Mouse (Mus musculus) Patski (cell line): ENCODE data around the gene Tipin. TPM values are rescaled to one million over a fixed set of nuclear protein-coding genes. Genes with fewer than 3 reads are reported as not detected.

ENCODE experiments used
- ATAC-seq: fragments of 100-300 bp; one replicate; pipeline ENCODE4 v1.8.0; 2021
- CTCF ChIA-PET: fragments of 350-600 bp; sonication (Branson Sonifier 250); formaldehyde crosslinking; loops from one replicate; lab custom pipeline; 2022; ENCODE audit warnings: inconsistent platforms; lab: Charles Lee
- POLR2A ChIA-PET: fragments of 350-600 bp; sonication (Branson Sonifier 250); formaldehyde crosslinking; loops from one replicate; lab custom pipeline; 2022; ENCODE audit warnings: antibody characterized with exemption, inconsistent platforms; lab: Charles Lee
- DNase-seq: peaks from one replicate; pipeline ENCODE4 v3.0.0-alpha.2; 2011; ENCODE audit warnings: low read depth, low spot score
- H3K27me3 ChIP-seq: fragments of 371-371 bp; one replicate; pipeline ENCODE4 v1.5.1; 2021
- CTCF ChIP-seq: fragments of 100-300 bp; IDR thresholded peaks from one replicate; pipeline ENCODE4 v1.5.1; 2021
- in situ Hi-C: fragments of 300-500 bp; cut with MboI; formaldehyde crosslinking; loops from 3 replicates; pipeline ENCODE4 v1.11.1; 2018; ENCODE audit warnings: low pct_unique_long_range_greater_than_20kb, mixed read lengths
- polyA plus RNA-seq: library from polyadenylated mRNA; unstranded; gene quantifications from one replicate; pipeline ENCODE4 v1.2.3, GENCODE M21; 2021

Tipin gene
- polyA plus RNA-seq, 1 experiment from 2014 or later: 50.2 TPM

DNA sequence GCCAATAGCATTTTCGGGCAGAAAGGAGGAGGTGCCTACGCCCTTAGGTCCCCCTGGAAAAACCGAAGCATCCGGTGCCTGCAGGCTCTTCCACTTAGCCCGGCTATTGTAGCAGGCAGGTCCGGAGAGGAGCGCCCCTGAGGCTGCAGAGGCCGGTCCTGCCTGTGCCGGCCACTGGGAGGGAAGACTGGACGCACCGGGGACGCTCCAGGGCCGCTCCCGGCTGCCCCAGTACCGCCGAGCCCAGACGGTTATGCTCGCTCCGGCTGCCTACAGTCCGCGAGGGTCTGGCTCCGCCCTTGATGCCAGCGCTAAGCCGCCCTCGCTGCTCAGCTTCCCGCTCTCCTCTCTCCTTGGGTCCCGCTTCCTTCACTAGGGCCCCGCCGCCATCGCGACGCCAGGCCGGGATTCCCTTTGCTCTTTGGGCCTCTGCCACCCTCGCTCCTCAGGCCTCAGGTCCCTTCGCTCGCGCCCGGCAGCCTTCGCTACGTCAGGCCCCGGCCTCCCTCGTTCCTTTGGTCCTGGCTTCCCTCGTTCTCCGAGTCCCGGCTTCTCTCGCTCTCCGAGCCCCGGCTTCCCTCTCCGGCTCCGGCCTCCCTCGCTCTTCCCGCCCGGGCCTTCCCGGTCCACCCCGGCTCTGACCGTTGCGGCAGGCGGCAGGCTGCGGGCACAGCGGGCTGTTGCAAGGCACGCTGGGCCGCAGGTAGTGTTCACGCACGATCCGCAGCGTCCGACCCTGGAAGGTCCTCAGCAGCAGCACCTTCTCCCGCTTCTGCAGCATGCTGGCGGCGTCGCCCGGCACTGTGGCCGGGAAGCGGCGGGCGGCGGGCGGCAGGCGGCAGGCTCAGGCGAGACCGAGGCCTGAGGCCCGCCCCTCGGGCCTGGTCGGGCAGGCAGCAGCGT lies 59.2 kb downstream of the Tipin start:
- in situ Hi-C loops: loop anchor here (25.0 kb wide), 1 partner anchor 597 kb away; no protein-coding TSS in a partner anchor
- CTCF ChIA-PET: no interaction called here
- DNase-seq: peak; percentile 33
- peak; percentile 75 for ATAC-seq
- H3K27me3 ChIP-seq: no peaks in the 10 kb centered on the region
- TF ChIP-seq CTCF: no peak
- POLR2A ChIA-PET: no interaction called here

DNA sequence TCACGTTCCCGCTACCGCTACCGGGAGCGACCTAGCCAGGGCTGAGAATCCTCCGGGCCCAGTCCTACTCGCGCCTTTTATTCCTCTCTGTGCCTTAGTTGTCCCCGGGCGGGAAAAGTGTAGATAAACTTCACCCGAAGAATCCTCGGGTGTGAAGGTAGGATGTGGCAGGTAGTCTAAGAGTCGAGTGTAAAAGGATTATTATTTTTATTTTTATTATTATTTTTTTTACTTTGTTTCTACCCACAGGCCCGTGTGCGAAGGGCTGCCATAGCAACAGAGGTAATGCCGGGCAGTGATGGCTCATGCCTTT lies 59.8 kb downstream of the Tipin start, which contains the start of gene Dis3l:
Gene Dis3l, minus strand, starts transcription at position 35 of the 313 bp plus-strand sequence.
- no peak for DNase-seq
- no peak for ATAC-seq
- no peak for TF ChIP-seq CTCF
- in situ Hi-C loops: loop anchor here (25.0 kb wide), 1 partner anchor 596 kb away; no protein-coding TSS in a partner anchor
- H3K27me3 ChIP-seq: no peaks in the 10 kb centered on the region
- CTCF ChIA-PET: no interaction called here
- POLR2A ChIA-PET: no interaction called here

DNA sequence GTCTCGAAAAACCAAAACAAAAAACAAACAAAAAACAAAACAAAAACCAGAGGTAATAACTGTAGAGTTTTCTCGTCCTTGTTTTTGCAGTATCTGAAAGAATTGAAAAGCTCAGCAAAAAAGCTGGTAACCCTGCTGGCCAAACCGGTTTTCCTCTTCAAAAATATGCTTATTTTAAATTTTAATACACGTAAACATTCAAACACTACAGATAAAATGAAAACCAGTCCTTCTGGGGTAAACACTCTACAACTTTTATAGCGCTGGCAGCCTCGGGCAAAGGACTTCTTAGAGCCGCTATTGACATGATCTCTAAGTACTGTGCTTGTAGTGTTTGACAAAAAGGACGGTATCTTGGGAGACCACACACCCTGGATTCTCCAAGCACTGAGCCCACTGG lies 60.3 kb downstream of the Tipin start:
- no peak for ATAC-seq
- DNase-seq: no peak
- CTCF ChIA-PET: interaction anchor here (0.8 kb wide), 1 partner anchor 430 kb away, joined by 3 read pairs; no protein-coding TSS in a partner anchor
- in situ Hi-C loops: loop anchor here (25.0 kb wide), 1 partner anchor 596 kb away; no protein-coding TSS in a partner anchor
- TF ChIP-seq CTCF: no peak
- H3K27me3 ChIP-seq: no peaks in the 10 kb centered on the region
- POLR2A ChIA-PET: no interaction called here

DNA sequence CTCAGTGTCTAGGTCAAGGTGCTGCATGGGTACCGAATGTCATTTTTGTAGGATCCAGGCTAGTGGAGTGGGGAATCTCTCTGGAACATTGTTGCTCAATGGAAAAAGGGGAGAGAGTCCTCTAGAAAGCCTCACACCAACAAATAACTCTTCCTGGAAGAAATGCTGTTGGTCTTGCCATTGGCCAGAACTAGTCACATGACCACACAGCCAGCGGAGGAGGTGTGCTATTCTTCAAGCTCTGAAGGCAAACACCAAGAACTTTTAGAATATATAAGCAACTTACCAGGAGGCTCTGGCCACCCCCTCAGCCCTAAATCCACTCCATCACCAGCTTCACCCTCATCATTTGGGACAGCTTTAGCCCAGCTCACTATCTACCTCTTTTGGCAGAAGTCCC lies 62.3 kb downstream of the Tipin start:
- CTCF ChIA-PET: no interaction called here
- DNase-seq (no peak), ATAC-seq (no peak)
- in situ Hi-C loops: loop anchor here (25.0 kb wide), 1 partner anchor 594 kb away; no protein-coding TSS in a partner anchor
- no peak for TF ChIP-seq CTCF
- no peaks in the 10 kb centered on the region for H3K27me3 ChIP-seq
- POLR2A ChIA-PET: no interaction called here

DNA sequence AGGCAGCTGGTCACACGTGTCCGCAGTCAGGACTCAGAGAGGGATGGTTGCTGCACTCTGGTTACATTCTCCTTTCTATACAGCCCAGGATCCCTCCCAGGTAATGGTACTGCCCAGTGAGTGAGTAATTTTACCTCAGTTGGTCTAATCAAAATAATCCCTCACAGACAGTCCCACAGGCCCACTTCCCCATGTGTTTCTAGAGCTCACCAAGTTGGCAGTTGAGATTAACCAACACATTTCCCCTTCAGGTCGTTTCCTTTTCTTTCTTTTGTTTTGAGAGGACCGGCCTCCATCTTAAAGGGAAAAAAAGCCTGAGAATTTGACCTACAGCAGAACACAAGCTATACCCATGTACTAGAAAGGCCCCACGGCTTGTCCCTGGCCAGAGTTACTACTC lies 64.5 kb downstream of the Tipin start:
- in situ Hi-C loops: loop anchor here (5.0 to 25.0 kb wide), 4 partner anchors 46 to 591 kb away; no protein-coding TSS in a partner anchor
- no peak for DNase-seq
- ChIA-PET POLR2A (no interaction called here), CTCF (interaction anchor here (0.7 to 1.3 kb wide), 2 partner anchors 14 to 22 kb away, joined by 3 read pairs; no protein-coding TSS in a partner anchor)
- no peak for TF ChIP-seq CTCF
- ATAC-seq: no peak
- H3K27me3 ChIP-seq: no peaks in the 10 kb centered on the region

DNA sequence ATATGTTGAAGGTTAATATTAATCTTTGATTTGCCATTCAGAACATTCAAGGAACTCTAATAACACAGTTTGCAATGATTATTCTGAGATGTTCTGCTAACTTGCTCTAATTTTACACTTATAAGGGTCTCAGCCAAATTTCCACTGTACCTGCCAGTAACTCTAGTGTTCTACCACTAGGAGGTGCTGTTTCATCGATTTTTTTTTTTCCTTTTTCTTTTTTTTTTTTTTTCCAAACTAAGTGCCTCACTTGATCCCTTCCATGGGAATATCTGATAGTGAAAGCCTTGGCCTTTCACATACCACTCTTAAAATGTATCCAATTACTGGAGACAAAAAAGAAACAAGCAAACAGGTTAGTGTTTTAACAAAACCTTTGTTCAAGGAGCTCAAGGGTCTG lies 66.0 kb downstream of the Tipin start:
- TF ChIP-seq CTCF: peak; percentile 47
- H3K27me3 ChIP-seq: no peaks in the 10 kb centered on the region
- ATAC-seq (no peak), DNase-seq (no peak)
- CTCF ChIA-PET: interaction anchor here (0.6 to 1.5 kb wide), 7 partner anchors 9 to 427 kb away, joined by 3 to 6 read pairs (median 3); no protein-coding TSS in a partner anchor
- POLR2A ChIA-PET: interaction anchor here (0.7 kb wide), 2 partner anchors 298 to 420 kb away, joined by 3 to 4 read pairs; no protein-coding TSS in a partner anchor
- in situ Hi-C loops: loop anchor here (5.0 to 25.0 kb wide), 4 partner anchors 45 to 590 kb away; no protein-coding TSS in a partner anchor

DNA sequence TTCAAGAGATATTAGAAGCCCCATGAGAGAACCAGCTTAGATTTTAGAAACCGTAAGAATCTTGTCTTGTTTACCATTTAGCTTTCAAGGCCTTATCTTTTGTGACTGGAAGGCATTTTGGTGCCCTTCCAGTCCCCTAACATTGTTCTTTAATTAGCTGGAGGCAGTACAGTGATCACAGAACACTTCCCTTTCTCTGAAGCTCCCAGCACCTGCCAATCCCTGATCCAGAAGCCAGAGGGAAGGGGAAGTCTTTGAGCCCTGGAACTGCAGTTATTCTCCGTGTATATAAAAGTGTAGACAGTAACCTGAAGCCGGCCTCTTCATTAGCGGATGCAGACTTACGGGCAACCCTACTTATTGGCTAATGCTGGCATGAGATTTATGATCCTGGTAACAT lies 68.1 kb downstream of the Tipin start:
- in situ Hi-C loops: loop anchor here (5.0 to 25.0 kb wide), 4 partner anchors 43 to 588 kb away; no protein-coding TSS in a partner anchor
- no peaks in the 10 kb centered on the region for H3K27me3 ChIP-seq
- ChIA-PET CTCF (interaction anchor here (1.2 kb wide), 1 partner anchor 297 kb away, joined by 3 read pairs; no protein-coding TSS in a partner anchor), POLR2A (no interaction called here)
- ATAC-seq (no peak), DNase-seq (no peak)
- no peak for TF ChIP-seq CTCF

DNA sequence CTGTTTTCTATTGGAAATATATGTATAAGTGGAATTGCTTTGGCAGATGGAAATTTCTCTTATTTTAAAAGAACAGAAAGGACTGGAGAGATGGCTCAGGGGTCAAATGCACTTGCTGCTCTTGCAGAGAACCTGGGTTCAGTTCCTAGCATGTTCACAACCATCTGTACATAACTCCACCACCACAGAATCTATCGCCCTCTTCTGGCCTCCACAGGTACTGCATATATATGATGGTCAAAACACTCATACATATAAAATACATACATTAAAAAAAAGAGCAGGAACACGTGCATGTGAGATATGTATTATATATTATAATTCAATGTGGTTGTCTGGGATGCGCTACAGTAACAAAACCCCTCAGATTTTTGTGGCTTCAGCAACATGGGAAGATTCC lies 69.8 kb downstream of the Tipin start:
- no peaks in the 10 kb centered on the region for H3K27me3 ChIP-seq
- DNase-seq (no peak), ATAC-seq (no peak)
- TF ChIP-seq CTCF: peak; percentile 62
- in situ Hi-C loops: no loop called here
- ChIA-PET POLR2A (no interaction called here), CTCF (no interaction called here)

Other genes with a start within 250 kb of the Tipin start
- 2.2 TPM for gene Lctl, start 164.4 kb upstream of the Tipin start, polyA plus RNA-seq
- 35.4 TPM for gene Zwilch, start 108.5 kb upstream of the Tipin start, polyA plus RNA-seq
- 1,287 TPM for gene Rpl4, start 108.2 kb upstream of the Tipin start, polyA plus RNA-seq
- gene Snapc5, start 102.3 kb upstream of the Tipin start, polyA plus RNA-seq: 23.8 TPM
- gene Uchl4, start 46.4 kb upstream of the Tipin start, polyA plus RNA-seq: 10.3 TPM
- gene Map2k1, start 27.9 kb upstream of the Tipin start, polyA plus RNA-seq: 115 TPM
- gene Dis3l, start 59.7 kb downstream of the Tipin start, polyA plus RNA-seq: 21.8 TPM
- gene Megf11, start 104.0 kb downstream of the Tipin start, polyA plus RNA-seq: 1.3 TPM